Mouse (Mus musculus): ENCODE data around the gene Chordc1. TPM values are rescaled to one million over a fixed set of nuclear protein-coding genes. Genes with fewer than 3 reads are reported as not detected.

Chordc1 gene
- total and polyA plus RNA-seq, 2 experiments from 2014 or later, result 51.7 to 69.7 TPM

- Histone ChIP-seq H3K36me3 (replicated peaks; ENCODE audit: control insufficient read depth, insufficient read depth, low read length) (no peaks in the 10 kb centered on the region), H3K4me2 (ENCODE audit: low read depth, low read length) (peak overlapping the region; percentile 82), H3K27me3 (ENCODE audit: control insufficient read depth, insufficient read depth, low read length) (no peaks in the 10 kb centered on the region), H3K9ac (replicated peaks; ENCODE audit: low read depth, low read length) (peak overlapping the region; percentile 96), H3K9me3 (replicated peaks; ENCODE audit: control insufficient read depth, low read length) (no peaks in the 10 kb centered on the region), H3K4me3 (ENCODE audit: low read depth, low read length) (peak overlapping the region; percentile 95), H3K4me1 (ENCODE audit: control insufficient read depth, insufficient read depth) (peaks cover 8% of the 10 kb centered on the region), H3K27ac (ENCODE audit: low read depth) (peak overlapping the region; percentile 94)
- WGBS, result under 1% methylated on average over 24 of the region's 24 CpGs
- ATAC-seq (ENCODE audit: insufficient read depth, low read depth) (peak; percentile 42), DNase-seq (ENCODE audit: low spot score) (no peak)
- no peak for TF ChIP-seq EP300 (IDR thresholded peaks at IDR 0.05; ENCODE audit: low read depth)
- TF ChIP-seq CTCF (IDR thresholded peaks at IDR 0.05; ENCODE audit: low read depth), result no peak
Measured at GRCm38 (mm10) chr9:18292443-18292922, 558 bp downstream of the Chordc1 start.

- WGBS, result 34% methylated on average over 6 of the region's 6 CpGs
- H3K4me3 ChIP-seq (ENCODE audit: low read depth, low read length), result peak overlapping the region; percentile 95
- DNase-seq (ENCODE audit: low spot score) (no peak), ATAC-seq (ENCODE audit: insufficient read depth, low read depth) (no peak)
- H3K36me3 ChIP-seq (replicated peaks; ENCODE audit: control insufficient read depth, insufficient read depth, low read length), result no peaks in the 10 kb centered on the region
- peak overlapping the region; percentile 96 for H3K9ac ChIP-seq (replicated peaks; ENCODE audit: low read depth, low read length)
- H3K27ac ChIP-seq (ENCODE audit: low read depth), result peak overlapping the region; percentile 94
- H3K4me2 ChIP-seq (ENCODE audit: low read depth, low read length), result peak overlapping the region; percentile 82
- H3K27me3 ChIP-seq (ENCODE audit: control insufficient read depth, insufficient read depth, low read length), result no peaks in the 10 kb centered on the region
- H3K4me1 ChIP-seq (ENCODE audit: control insufficient read depth, insufficient read depth), result peaks cover 8% of the 10 kb centered on the region
- no peaks in the 10 kb centered on the region for H3K9me3 ChIP-seq (replicated peaks; ENCODE audit: control insufficient read depth, low read length)
- TF ChIP-seq CTCF (IDR thresholded peaks at IDR 0.05; ENCODE audit: low read depth), result no peak
- TF ChIP-seq EP300 (IDR thresholded peaks at IDR 0.05; ENCODE audit: low read depth), result no peak
Measured at GRCm38 (mm10) chr9:18293026-18293781, 1.3 kb downstream of the Chordc1 start.

- H3K36me3 ChIP-seq (replicated peaks; ENCODE audit: control insufficient read depth, insufficient read depth, low read length), result peaks cover 39% of the 10 kb centered on the region
- TF ChIP-seq CTCF (IDR thresholded peaks at IDR 0.05; ENCODE audit: low read depth) (no peak), EP300 (IDR thresholded peaks at IDR 0.05; ENCODE audit: low read depth) (no peak)
Measured at GRCm38 (mm10) chr9:18298301-18298700, 6.4 kb downstream of the Chordc1 start.

GRCm38 (mm10) chr9:18319990-18320389 is 28.1 kb downstream of the Chordc1 start:
- 88% methylated on average over 3 of the region's 3 CpGs for WGBS
- no peak overlapping the region for H3K27ac ChIP-seq (ENCODE audit: low read depth)
- no peaks in the 10 kb centered on the region for H3K27me3 ChIP-seq (ENCODE audit: control insufficient read depth, insufficient read depth, low read length)
- H3K4me2 ChIP-seq (ENCODE audit: low read depth, low read length), result no peak overlapping the region
- no peak for DNase-seq (ENCODE audit: low spot score)
- H3K9ac ChIP-seq (replicated peaks; ENCODE audit: low read depth, low read length), result no peak overlapping the region
- H3K9me3 ChIP-seq (replicated peaks; ENCODE audit: control insufficient read depth, low read length), result no peaks in the 10 kb centered on the region
- H3K4me3 ChIP-seq (ENCODE audit: low read depth, low read length), result no peak overlapping the region
- no peaks in the 10 kb centered on the region for H3K4me1 ChIP-seq (ENCODE audit: control insufficient read depth, insufficient read depth)
- no peak for ATAC-seq (ENCODE audit: insufficient read depth, low read depth)
- H3K36me3 ChIP-seq (replicated peaks; ENCODE audit: control insufficient read depth, insufficient read depth, low read length), result peaks cover 18% of the 10 kb centered on the region
- TF ChIP-seq CTCF (IDR thresholded peaks at IDR 0.05; ENCODE audit: low read depth) (no peak), EP300 (IDR thresholded peaks at IDR 0.05; ENCODE audit: low read depth) (no peak)

More at GRCm38 (mm10) chr9:18298301-18298700, 6.4 kb downstream of the Chordc1 start:
- DNase-seq (ENCODE audit: low spot score) (no peak), ATAC-seq (ENCODE audit: insufficient read depth, low read depth) (no peak)
- 88% methylated on average over 6 of the region's 6 CpGs for WGBS
- H3K9ac ChIP-seq (replicated peaks; ENCODE audit: low read depth, low read length), result no peak overlapping the region
- H3K4me1 ChIP-seq (ENCODE audit: control insufficient read depth, insufficient read depth), result peaks cover 3% of the 10 kb centered on the region
- H3K27me3 ChIP-seq (ENCODE audit: control insufficient read depth, insufficient read depth, low read length), result no peaks in the 10 kb centered on the region
- no peak overlapping the region for H3K4me2 ChIP-seq (ENCODE audit: low read depth, low read length)
- H3K27ac ChIP-seq (ENCODE audit: low read depth), result no peak overlapping the region
- no peaks in the 10 kb centered on the region for H3K9me3 ChIP-seq (replicated peaks; ENCODE audit: control insufficient read depth, low read length)
- H3K4me3 ChIP-seq (ENCODE audit: low read depth, low read length), result no peak overlapping the region

Other genes with a start within 250 kb of the Chordc1 start
- gene Naalad2, start 110.9 kb downstream of the Chordc1 start, total RNA-seq (2014; rRNA removed; ENCODE audit: low replicate concordance), result 3.0 and 15.8 TPM in 2 replicates
- gene Naalad2, start 110.9 kb downstream of the Chordc1 start, polyA plus RNA-seq (2015; fragmentation: Nextera tagmentation; extraction: Ambion mirVana), result 4.5 and 4.7 TPM in 2 replicates
- not detected in 2 replicates for gene Ubtfl1, start 112.3 kb downstream of the Chordc1 start, total RNA-seq (2014; rRNA removed; ENCODE audit: low replicate concordance)
- gene Ubtfl1, start 112.3 kb downstream of the Chordc1 start, polyA plus RNA-seq (2015; fragmentation: Nextera tagmentation; extraction: Ambion mirVana), result not detected in 2 replicates
- gene Mbd3l2, start 138.5 kb downstream of the Chordc1 start, total RNA-seq (2014; rRNA removed; ENCODE audit: low replicate concordance), result not detected in 2 replicates
- not detected in 2 replicates for gene Mbd3l2, start 138.5 kb downstream of the Chordc1 start, polyA plus RNA-seq (2015; fragmentation: Nextera tagmentation; extraction: Ambion mirVana)
- gene Zfp558, start 186.1 kb downstream of the Chordc1 start, total RNA-seq (2014; rRNA removed; ENCODE audit: low replicate concordance), result 0.46 and 0.73 TPM in 2 replicates
- gene Zfp558, start 186.1 kb downstream of the Chordc1 start, polyA plus RNA-seq (2015; fragmentation: Nextera tagmentation; extraction: Ambion mirVana), result 1.7 and 1.9 TPM in 2 replicates
- not detected in 2 replicates for gene Mbd3l1, start 186.2 kb downstream of the Chordc1 start, total RNA-seq (2014; rRNA removed; ENCODE audit: low replicate concordance)
- gene Mbd3l1, start 186.2 kb downstream of the Chordc1 start, polyA plus RNA-seq (2015; fragmentation: Nextera tagmentation; extraction: Ambion mirVana), result not detected in 2 replicates